Mouse (Mus musculus) lung, embryonic 14.5 days (tissue): ENCODE measurements at regions not wholly inside any gene's neighbourhood (a gene's known extent, or its start where the extent isn't known, plus 50 kb on each side); places are given as distances from the start of the nearest gene placed in this dataset.
A peak's percentile ranks its signal among the peaks of the same experiment; 100 is the strongest.

Source experiments
- ATAC-seq: fragments of 200-750 bp; cut with Nextera tagmentation; 2 replicates; pipeline ENCODE4 v1.8.0; 2017; ENCODE audit warnings: mild to moderate bottlenecking, moderate TSS enrichment, moderate library complexity; ENCODE audit not compliant: insufficient read depth
- DNase-seq: peaks from one replicate; pipeline ENCODE4 v3.0.0-alpha.2; 2015
- H3K27ac ChIP-seq: fragments of 300-500 bp; sonication (generic); 2 replicates; pipeline ENCODE4 v1.5.1; 2014; ENCODE audit warnings: low read depth, mild to moderate bottlenecking, moderate library complexity
- H3K27me3 ChIP-seq: fragments of 300-500 bp; sonication (generic); 2 replicates; pipeline ENCODE4 v1.6.1; 2014; ENCODE audit warnings: low read length, control low read depth; ENCODE audit not compliant: insufficient read depth
- H3K36me3 ChIP-seq: fragments of 300-500 bp; sonication (generic); 2 replicates; pipeline ENCODE4 v1.6.1; 2014; ENCODE audit warnings: control low read depth; ENCODE audit not compliant: insufficient read depth
- H3K4me1 ChIP-seq: fragments of 300-500 bp; sonication (generic); 2 replicates; pipeline ENCODE4 v1.6.1; 2014; ENCODE audit warnings: antibody characterized with exemption, control low read depth; ENCODE audit not compliant: insufficient read depth
- H3K4me2 ChIP-seq: fragments of 300-500 bp; sonication (generic); 2 replicates; pipeline ENCODE4 v1.6.1; 2014; ENCODE audit warnings: mild to moderate bottlenecking
- H3K4me3 ChIP-seq: fragments of 300-500 bp; sonication (generic); 2 replicates; pipeline ENCODE4 v1.5.1; 2014; ENCODE audit warnings: low read depth, low read length
- H3K9ac ChIP-seq: fragments of 300-500 bp; sonication (generic); 2 replicates; pipeline ENCODE4 v1.6.1; 2014
- H3K9me3 ChIP-seq: fragments of 300-500 bp; sonication (generic); 2 replicates; pipeline ENCODE4 v1.6.1; 2016; ENCODE audit warnings: low read depth, low read length, control low read depth
- CTCF ChIP-seq: IDR thresholded peaks from 2 replicates; pipeline ENCODE4 v1.5.1; 2016; ENCODE audit warnings: antibody characterized with exemption, low read depth
- WGBS: fragments of 180-500 bp; shearing (Covaris S2); extraction: QIAGEN DNeasy Blood & Tissue Kit; methylation state at CpG from one replicate; pipeline ENCODE4 v1.1.7; 2014; 5-methylcytosine and 5-hydroxymethylcytosine counted together

DNA sequence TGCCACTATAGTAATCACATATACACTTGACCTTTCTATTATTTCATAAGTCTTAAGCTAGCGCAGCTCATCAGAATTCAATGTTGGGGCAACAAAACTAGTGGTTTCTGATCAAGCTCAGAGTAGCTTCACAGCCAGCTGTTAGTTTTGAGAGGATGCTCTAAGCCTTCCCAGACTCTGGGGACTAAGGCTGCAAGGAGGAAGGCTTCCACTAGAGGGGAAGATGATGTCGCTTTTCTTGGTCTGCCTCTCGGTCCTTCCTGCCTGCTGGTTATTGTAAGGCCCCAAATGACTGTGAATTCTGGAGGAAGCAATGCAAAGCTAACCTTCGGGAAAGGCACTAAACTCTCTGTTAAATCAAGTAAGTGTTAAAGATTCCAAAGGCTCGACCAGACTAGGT, 78.4 kb downstream of the Dad1 start:
- TF ChIP-seq CTCF, result peak; percentile 22
- Histone ChIP-seq H3K9me3 (no peaks in the 10 kb centered on the region), H3K4me2 (no peak overlapping the region), H3K9ac (no peak overlapping the region), H3K27ac (no peak overlapping the region), H3K27me3 (no peaks in the 10 kb centered on the region), H3K4me1 (peaks cover 12% of the 10 kb centered on the region), H3K4me3 (no peak overlapping the region), H3K36me3 (no peaks in the 10 kb centered on the region)
- 70% methylated on average over 5 of the region's 5 CpGs for WGBS
- ATAC-seq, result no peak
- DNase-seq, result no peak

DNA sequence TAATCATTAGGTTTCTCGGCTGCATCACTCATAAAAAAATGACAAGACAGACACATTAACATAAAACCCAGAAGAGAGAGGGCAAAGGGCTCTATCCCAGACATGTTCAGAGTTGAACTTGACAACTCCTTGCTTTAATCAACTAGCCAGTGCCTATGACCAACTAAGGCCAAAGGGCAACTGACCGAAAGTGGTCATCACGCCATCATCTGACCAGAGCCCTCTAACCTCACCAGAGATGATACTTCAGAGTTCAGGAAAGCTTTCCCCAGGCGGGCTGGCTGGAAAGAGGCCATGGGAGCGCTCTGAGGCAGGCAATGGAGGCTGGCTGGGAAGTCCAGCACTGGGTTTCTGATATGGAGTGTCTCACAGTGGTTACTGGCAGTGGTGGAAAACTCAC, 80.6 kb downstream of the Dad1 start:
- no peak for TF ChIP-seq CTCF
- Histone ChIP-seq H3K36me3 (no peaks in the 10 kb centered on the region), H3K9me3 (no peaks in the 10 kb centered on the region), H3K9ac (no peak overlapping the region), H3K4me3 (no peak overlapping the region), H3K27me3 (no peaks in the 10 kb centered on the region), H3K4me2 (no peak overlapping the region), H3K27ac (no peak overlapping the region), H3K4me1 (peaks cover 2% of the 10 kb centered on the region; the same call in 1 of the 2 replicates)
- no peak for DNase-seq
- WGBS, result 83% methylated on average over 5 of the region's 5 CpGs
- ATAC-seq, result no peak

DNA sequence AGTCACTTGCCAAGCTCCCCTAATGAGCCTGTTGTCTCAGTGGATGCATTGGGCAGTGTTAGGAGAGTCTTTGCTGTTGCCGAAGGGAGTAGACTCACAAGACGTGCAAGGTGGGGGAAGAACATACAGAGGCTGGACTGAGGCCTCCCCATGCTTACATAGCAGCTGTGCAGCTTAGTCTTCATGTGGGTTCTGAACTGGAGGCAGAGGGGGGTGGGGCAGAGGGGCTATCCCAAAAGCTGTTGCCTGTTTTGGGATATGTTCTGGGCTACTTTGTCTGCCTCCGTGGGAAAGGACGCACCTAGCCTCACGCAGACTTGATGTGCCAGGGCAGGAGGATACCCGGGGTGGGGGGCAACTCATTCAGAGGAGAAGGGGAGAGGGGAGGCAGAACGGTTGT, 84.7 kb downstream of the Dad1 start:
- no peak for ATAC-seq
- WGBS, result 71% methylated on average over 7 of the region's 7 CpGs
- Histone ChIP-seq H3K4me1 (peaks cover 4% of the 10 kb centered on the region; the same call in 1 of the 2 replicates), H3K4me3 (no peak overlapping the region), H3K27ac (no peak overlapping the region), H3K4me2 (no peak overlapping the region), H3K36me3 (no peaks in the 10 kb centered on the region), H3K9ac (no peak overlapping the region), H3K27me3 (no peaks in the 10 kb centered on the region), H3K9me3 (no peaks in the 10 kb centered on the region)
- TF ChIP-seq CTCF, result no peak
- no peak for DNase-seq

DNA sequence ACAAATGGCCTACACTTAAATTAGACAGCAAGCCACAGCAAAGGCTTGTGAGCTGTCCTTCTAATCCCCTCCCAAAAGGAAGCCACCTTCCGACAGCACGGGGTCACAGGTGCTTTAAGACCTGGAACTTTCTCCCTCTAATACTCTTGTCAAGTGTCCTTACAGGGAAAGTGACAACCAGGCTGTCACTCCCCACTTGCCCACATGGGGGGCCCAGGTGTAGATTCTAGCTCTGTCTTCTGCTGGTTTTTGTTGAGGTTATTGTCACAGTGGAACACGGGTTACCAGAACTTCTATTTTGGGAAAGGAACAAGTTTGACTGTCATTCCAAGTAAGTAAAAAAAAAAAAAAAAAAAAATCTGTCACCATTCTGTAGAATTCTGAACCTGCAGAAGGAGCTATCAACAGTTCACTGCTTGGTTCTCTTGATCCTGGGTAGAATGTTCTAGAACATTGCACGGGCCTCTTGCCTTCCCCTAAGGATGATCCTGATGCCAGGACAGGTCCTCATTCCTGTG, 85.4 kb downstream of the Dad1 start:
- H3K27me3 ChIP-seq, result no peaks in the 10 kb centered on the region
- 71% methylated on average over 4 of the region's 4 CpGs for WGBS
- no peak overlapping the region for H3K4me2 ChIP-seq
- no peaks in the 10 kb centered on the region for H3K36me3 ChIP-seq
- peaks cover 4% of the 10 kb centered on the region; the same call in 1 of the 2 replicates for H3K4me1 ChIP-seq
- no peak overlapping the region for H3K27ac ChIP-seq
- no peak overlapping the region for H3K4me3 ChIP-seq
- DNase-seq (no peak), ATAC-seq (no peak)
- TF ChIP-seq CTCF, result no peak
- no peak overlapping the region for H3K9ac ChIP-seq
- no peaks in the 10 kb centered on the region for H3K9me3 ChIP-seq

DNA sequence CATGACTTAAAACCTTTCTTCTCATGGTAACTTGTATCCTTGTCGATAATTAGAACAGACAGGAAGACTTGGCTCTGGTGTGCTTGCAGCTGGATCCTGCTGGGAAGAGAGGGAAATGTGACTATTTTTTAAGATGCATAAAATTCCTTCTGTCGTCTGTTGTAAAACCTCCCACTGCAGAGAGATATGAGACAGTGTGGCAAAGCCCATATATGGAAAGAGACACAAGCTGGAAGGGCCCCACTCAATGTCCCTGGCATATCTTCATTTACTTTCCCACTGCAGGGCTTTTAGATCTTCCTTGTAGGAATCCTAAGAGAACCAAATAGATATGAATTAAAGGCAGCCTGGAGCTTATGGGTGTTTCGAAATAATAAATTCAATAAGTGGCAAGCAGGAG, 87.8 kb downstream of the Dad1 start:
- peak overlapping the region; percentile 16; the same call in 1 of the 2 replicates for H3K27ac ChIP-seq
- peaks cover 6% of the 10 kb centered on the region; the same call in 1 of the 2 replicates for H3K4me1 ChIP-seq
- no peak overlapping the region for H3K4me3 ChIP-seq
- H3K9me3 ChIP-seq, result no peaks in the 10 kb centered on the region
- WGBS, result 34% methylated on average over 3 of the region's 3 CpGs
- no peak overlapping the region for H3K9ac ChIP-seq
- ATAC-seq (no peak), DNase-seq (peak; percentile 43)
- H3K4me2 ChIP-seq, result no peak overlapping the region
- H3K27me3 ChIP-seq, result no peaks in the 10 kb centered on the region
- no peaks in the 10 kb centered on the region for H3K36me3 ChIP-seq
- TF ChIP-seq CTCF, result no peak

DNA sequence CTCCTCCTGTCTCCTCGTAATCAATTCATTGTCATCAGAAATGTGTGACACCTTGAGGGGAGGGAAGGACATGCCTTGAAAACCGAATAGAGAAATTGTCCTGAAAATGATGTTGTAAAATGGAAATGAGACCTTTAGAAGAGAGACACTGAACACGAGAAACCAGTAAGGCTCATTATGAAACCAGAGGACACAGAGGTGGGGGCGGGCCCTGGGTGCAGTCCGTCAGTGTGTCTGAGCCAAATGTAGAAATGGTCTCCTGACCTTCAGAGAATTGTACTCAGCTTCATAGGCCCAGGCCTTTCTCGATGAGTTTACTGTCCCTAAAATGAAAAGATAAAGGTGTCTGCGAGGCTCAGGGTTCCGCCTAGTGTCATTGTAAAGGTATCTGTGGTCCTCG, 89.0 kb downstream of the Dad1 start:
- H3K4me1 ChIP-seq, result peaks cover 6% of the 10 kb centered on the region; the same call in 1 of the 2 replicates
- TF ChIP-seq CTCF, result no peak
- no peak overlapping the region for H3K4me2 ChIP-seq
- no peak overlapping the region for H3K9ac ChIP-seq
- H3K4me3 ChIP-seq, result no peak overlapping the region
- H3K36me3 ChIP-seq, result no peaks in the 10 kb centered on the region
- no peak overlapping the region for H3K27ac ChIP-seq
- WGBS, result 84% methylated on average over 9 of the region's 9 CpGs
- DNase-seq (no peak), ATAC-seq (no peak)
- H3K27me3 ChIP-seq, result no peaks in the 10 kb centered on the region
- H3K9me3 ChIP-seq, result no peaks in the 10 kb centered on the region

DNA sequence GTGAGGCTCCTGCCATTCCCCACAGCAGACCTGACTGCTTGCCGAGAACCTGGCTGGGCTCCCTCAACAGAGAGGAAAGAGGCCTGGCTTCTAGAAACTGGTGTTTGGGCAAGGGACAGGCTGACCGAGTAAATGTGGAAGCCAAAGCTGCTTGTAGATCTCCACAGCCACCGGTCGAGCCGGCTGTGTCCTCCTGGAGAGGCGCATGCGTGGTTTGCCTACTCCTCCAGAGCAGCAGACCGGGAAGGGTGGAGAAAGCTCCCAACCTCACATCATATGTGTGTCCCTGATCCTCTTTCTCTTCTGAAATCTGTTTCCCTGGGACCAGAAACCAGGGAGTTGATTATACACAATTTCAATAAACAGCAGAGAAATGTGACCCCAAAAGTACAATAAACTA, 92.0 kb downstream of the Dad1 start:
- Histone ChIP-seq H3K36me3 (no peaks in the 10 kb centered on the region), H3K27ac (no peak overlapping the region), H3K9ac (no peak overlapping the region), H3K4me2 (no peak overlapping the region), H3K9me3 (no peaks in the 10 kb centered on the region), H3K27me3 (no peaks in the 10 kb centered on the region), H3K4me1 (peaks cover 6% of the 10 kb centered on the region; the same call in 1 of the 2 replicates), H3K4me3 (no peak overlapping the region)
- ATAC-seq (no peak), DNase-seq (no peak)
- 58% methylated on average over 8 of the region's 8 CpGs for WGBS
- TF ChIP-seq CTCF, result no peak

DNA sequence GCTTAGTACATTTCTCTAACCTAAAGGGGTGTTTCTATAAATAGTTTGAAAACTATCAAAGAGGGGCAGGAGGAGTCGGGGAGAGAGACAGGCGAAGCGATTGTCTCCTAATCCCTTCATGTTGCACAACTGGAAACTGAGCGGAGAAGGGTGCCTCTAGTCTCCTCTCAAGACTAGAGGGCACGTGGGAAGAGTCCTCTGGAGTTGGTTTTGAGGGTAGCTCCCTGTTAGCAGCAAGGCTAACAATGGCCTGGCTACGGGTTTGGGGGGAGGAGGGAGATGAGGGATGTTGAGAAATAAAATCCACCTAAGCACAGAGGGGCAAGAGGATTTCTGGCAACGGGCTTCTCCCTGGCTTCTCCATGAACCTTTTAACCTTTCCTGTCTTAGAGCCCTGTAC, 92.7 kb downstream of the Dad1 start:
- Histone ChIP-seq H3K36me3 (no peaks in the 10 kb centered on the region), H3K9me3 (no peaks in the 10 kb centered on the region), H3K4me2 (no peak overlapping the region), H3K4me3 (no peak overlapping the region), H3K27me3 (no peaks in the 10 kb centered on the region), H3K27ac (no peak overlapping the region), H3K9ac (no peak overlapping the region), H3K4me1 (peaks cover 6% of the 10 kb centered on the region; the same call in 1 of the 2 replicates)
- DNase-seq (no peak), ATAC-seq (no peak)
- no peak for TF ChIP-seq CTCF
- 61% methylated on average over 7 of the region's 7 CpGs for WGBS
